Mouse (Mus musculus) adrenal gland, adult (tissue): ENCODE results near the gene Il11ra1.

Experiments used
- DNase-seq, 2 experiments: peaks; one replicate each; pipeline ENCODE4 v3.0.0; 2022 to 2023; ENCODE audit warnings: low spot score in 1 of 2; ENCODE audit not compliant: inconsistent age in 2 of 2

The Il11ra1 gene

DNA sequence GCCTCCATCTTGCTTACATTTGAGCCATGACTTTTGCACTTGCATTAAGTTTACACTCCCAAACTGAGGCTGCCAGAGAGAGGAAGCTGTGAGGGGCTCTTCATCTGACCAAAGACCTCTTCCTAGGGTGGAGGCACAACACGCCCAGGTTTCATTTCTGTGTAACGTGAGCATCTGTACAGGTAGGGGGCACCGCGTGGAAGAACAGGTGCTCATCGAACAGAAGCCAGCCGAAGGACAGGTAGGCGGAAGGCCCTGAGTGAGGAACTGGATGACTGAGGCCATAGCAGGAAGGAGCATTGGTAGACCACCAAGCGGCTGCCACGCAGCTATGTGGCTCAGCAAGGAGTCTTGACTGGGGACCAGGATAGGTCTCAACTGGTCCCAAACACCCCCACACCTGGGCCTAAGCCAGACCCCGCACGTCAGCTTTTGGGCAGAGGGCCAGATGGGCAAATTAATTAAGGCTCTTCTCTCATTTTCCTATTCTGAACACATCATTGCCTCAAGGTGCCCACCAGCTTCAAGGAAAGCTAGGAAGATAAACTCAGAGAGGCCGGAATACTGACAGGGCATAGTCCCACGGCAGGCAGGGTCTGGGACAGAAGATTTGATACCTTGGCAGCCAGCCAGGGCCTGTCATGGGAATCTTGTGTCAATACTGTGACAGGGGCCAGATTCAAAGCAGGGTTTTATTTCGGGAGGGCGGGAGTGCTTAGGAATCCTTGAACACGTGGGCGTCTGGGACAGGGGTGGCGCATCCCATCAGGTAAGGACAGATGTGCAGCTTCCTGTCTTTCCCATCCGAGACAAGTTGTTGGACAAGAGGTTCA is 6.3 kb downstream of the Il11ra1 start:
- DNase-seq, result peak in 1 of 2 experiments; percentile 34

DNA sequence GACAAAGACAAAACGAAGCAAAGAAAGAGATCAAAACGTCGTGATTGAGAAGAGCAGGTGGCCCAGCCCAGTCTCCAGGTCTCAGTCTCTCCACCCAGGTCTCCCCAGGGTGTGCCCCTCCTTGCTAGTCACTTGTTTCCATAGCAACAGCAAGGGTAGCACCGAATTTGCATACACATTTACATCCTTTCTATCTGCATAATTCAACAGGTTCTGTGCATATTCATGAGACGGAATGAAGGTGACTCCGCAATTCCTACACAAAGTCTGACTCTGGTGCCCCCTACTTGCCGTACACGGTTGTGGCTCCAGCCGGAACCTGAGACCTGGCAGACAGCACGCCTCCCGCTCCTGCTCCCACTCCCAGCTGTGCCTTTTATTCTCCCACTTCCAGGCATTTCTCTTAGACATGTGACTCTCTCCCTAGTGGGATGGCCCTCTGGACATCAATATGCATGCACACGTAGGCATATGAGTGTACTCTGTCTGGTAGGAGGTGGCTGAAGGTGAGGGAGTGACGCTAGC is 7.3 kb downstream of the Il11ra1 start:
- peak; percentile 64 to 87 for DNase-seq

DNA sequence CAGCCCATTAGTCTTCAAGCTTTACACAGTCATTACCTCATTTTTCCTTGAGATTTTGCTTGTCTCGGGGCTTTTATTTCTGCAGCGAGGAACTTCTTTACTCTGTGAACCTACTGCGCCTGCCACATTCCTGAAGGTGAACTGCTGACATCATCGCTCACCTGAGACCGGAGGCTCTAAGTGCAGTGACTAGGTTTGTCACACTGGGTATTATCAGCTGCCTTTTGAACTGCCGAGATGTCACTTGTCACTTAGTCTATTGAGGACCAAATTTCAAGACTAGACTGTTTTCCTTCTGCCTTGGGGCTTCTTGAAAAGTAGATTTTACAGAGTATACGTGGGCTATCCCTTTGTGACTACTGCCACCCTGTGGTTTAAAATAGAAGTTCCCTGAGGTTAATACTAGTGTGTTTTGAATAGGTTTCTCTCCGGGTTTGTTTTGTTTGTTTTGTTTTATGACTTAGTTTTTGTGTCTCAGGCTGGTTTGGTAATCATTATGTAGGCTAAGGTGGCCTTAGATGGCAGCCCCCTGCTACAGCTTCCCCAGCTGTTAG is 8.5 kb downstream of the Il11ra1 start:
- DNase-seq, result peak in 1 of 2 experiments; percentile 89

DNA sequence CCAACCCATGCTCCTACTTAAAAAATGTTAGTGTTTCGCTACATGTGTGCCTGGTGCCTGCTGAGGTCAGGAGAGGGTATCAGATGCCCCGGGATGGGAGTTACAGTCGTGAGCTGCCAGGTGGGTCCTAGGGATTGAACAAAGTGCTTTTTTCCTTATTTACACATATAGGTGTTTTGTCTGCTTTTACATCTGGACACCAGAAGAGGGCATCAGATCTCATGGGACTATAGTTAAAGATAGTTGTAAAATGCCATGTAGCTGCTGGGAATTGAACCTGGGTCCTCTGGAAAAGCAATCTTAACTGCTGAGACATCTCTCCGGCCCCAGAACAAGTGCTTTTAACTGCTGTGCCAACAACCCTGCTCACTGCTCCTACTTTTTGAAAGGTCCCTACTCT is 10.4 kb downstream of the Il11ra1 start:
- DNase-seq, result no peak

DNA sequence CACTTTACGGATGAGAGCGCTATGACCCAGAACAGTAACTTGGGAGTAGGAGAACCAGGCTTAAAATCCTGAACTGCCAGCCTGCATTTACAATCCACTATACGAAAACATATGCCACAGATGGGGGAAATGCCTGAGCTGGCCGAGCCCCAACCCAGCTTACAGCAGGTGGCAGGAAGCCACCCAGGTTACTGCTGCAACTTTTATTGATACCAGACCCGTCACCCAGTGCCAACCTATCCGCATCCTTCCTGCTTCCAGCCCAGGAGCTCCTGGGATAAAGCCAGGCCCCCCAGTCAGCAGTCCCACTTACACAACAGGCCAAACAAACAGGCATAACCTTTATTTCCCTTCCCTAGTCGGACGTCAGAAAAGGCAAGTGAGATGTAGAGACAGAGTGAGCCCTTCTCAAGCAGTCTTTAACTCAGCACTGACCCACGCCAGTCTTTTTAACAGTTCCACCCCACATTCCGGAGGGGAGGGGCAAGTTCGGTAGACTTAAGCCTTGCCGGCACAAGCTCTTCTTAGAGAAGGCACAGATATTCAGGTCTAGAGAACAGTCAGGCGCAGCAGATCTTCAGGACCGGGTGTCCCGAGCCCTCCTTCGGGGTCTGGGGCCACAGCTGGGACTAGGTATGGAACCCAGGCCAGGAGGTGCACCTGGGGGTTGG is 12.1 kb downstream of the Il11ra1 start:
- DNase-seq, result no peak

DNA sequence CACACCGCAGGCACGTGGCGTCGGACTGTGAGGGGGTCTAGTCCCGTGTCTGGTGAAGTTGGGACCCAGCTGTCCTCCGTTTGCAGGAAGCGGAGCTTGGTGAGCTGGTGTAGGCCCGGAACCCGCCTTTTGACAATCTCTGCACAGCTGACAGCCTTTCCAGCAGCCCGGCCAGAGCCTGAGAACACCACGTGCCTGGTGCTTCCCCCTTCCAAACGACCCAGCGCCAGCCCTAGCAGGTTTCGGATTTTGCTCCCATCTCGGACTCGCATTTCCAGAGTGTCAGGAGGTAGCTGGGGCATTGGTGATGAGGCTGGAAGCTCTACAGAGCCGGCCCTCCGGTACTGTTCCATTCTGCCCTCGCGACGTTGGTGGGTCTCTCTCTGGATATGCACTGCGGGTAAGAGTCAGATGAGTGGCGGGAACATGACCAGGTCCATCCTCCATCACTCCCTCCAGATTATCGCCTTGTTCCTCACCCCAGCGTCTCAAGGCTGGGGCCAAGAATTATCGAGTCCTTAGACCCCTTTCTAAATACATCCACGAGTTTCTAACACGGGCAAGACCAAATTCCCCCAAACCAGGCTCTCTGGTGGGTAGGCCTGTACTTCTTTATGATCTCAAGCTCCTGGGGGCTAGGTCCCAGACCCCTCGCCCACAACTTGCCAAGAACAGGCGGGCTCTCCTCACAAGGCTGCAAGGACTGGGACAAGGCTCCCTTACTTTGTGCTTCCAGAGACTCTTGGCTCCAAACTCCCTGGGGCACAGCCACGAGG is 12.8 kb downstream of the Il11ra1 start:
- no peak for DNase-seq

DNA sequence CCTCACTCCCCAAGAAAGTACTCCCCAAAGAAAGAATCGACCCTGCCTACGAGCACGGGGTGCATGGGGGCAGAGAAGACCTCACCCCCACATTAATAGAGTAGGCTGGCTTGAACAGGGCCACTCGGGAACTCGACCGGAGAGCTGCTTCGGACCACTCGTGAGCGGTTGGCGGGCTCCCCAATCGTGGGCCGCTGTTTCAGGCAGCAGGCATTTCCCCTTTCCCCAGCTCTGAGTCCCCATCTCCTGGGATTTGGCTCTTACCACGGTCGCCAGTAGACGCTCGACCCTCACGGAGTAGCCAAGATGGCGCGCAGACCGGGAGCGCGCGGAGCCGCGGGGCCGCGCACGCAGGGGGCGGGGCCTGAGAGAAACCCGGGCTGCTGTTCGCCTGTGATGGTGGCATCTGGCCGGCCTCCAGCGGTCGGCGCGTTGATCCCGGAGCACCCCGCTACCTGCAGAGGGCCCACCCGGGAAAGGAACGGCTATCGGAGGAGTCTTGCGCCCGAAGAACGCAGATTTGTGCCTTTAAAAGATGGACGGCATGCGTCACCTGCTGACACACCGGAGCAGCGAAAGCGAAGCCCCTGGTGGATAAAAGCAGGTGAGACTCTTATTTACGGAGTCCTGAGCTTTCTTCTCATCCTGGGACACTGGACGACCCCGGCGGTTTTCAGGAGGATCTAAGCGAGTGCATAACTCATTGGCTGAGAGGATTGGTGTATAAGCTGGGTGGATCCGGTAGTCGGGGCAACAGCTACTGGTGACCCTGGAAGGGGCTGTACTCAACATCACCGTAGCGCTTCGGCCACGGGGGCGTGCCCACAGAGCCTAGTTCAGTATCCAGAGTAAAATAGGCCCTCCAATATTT is 13.6 kb downstream of the Il11ra1 start, which contains the start of gene Rpp25l:
Gene Rpp25l, minus strand, starts transcription at position 338 of the 871 bp plus-strand sequence.
- peak; percentile 87 to 97 for DNase-seq

DNA sequence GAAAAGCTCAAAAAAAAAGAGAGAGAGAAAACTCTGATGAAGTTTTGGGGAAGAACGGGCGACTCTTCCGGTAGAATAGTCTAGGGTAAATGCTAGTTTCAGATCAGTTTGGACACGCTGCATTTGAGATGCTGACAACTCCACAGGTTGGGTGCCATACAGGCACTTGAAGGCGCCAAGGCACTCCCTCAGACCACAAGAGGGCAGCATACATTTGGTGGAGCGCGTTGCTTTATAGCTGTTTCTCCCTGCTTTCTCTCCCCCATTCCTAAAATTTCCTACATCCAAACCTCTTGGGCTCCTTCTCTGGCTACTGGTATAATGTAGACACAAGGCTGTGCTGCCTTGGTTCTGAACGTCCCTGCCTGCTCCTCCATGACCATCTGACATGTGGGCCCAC is 14.5 kb downstream of the Il11ra1 start:
- DNase-seq, result peak; percentile 58 to 86

DNA sequence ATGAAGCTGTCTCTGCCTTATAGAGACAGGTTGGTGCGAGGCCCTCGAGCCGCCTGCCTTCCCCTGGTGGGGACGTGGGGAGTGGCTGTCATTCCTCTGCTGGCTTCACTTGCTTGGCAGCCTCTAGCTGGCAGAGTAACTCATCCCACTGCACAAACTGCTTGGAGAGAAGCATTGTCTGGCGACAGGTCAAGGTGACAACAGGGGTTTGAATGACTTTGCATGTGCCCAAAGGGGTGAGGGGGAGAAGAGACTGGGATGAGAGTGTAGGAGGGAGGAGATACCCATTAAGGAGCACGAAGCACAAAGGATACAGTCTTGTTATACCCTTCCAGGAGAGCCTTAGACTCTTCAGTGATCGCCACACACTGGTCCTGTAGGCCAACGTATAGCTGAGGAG is 15.3 kb downstream of the Il11ra1 start:
- peak in 1 of 2 experiments; percentile 44 for DNase-seq

DNA sequence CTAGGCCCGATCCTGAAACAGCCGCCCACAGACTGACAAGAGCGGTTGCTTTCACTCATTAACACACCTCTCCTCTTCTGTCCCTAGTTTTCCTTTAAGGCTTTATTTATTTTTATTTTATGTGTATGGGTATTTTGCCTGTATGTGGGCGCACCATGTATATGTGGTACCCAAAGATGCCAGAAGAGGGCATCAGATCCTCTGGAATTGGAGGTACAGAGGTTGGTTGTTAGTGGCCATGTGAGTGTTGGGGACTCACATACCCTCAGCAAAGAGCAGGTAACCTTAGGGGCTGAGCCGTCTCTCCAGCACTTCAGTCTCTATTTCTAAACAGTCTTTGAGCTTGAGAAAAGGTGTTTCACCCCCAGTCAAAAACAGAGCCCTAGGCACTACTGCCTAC is 15.8 kb downstream of the Il11ra1 start:
- peak in 1 of 2 experiments; percentile 83 for DNase-seq

DNA sequence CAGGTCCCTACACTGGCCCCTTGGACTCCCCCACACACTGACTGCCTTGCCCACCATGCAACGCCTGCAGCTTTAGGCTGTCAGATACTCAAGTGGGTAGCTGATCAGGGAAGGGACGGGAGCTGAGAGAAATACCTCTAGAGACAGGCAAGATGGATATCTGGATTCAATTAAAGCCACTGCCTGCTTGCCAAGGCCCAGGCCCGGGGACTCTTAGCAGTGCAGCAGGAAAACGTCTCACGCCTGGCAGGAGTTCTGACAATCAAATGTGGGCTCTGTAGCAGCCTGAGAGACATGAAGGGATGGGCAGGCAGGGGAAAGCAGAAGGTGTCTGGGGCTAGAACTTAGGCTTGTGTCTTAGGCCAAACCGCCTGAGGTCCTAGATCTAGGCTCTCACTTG is 17.0 kb downstream of the Il11ra1 start:
- no peak for DNase-seq

DNA sequence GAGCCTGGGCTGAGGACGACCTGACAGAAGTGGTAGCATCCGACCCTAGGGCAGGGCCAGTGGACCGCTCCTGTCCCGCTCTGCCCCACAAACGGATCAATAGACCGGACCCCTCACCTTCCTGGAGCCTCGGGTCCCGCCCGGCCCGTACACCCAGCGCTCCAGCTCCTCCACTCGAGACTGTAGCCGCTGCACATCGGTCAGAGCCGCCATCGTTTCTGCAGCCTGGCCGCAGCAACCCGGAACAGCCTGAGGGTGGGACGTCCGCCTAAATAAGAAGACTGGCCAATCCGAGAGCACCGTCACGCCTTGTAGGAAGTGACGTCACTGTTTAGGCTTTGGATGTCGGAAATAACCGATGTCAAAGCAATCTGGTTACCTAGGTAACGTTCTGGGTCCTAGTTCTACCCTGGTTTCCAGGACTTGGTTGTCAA is 23.1 kb downstream of the Il11ra1 start, which contains the start of gene Dctn3:
Gene Dctn3, minus strand, starts transcription at position 253 of the 434 bp plus-strand sequence.
- peak; percentile 91 to 96 for DNase-seq

DNA sequence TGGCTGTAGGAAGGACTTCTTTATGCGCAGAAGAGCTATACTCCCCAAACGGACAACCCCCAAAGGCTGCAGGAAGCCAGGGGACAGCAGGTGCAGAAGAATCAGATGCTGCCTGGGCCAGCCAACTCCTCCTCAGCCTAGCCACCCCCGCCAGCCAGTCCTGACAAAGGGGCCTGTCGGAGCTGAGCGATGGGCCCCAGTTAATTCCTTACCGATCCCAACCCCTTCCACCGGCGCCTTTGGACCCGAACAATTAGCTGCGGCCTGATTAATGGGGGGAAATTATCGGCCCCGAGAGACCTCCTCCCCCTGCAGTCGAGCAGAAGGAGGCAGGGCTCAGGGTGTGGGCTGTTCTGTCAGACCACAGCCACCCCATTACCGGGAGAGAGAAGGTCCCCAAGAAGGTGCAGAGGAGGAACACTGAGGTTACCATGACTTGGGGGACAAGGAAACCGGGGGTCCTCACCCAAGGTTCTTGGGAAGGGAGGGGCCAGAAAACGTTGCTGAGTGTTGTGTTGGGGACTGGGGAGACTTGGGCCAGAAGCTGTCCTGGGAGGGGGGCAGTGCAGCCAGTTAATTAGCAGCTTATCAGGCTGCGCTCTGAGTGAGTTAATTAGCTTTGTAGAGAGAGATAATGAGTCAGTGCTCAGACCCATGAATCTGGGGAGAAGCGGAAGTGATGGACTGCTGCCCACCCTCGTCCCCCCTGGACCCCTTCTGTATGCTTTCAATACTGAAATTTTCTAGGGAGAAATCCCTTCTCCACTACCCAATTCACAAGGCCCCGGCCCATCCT is 27.2 kb downstream of the Il11ra1 start:
- DNase-seq, result no peak

DNA sequence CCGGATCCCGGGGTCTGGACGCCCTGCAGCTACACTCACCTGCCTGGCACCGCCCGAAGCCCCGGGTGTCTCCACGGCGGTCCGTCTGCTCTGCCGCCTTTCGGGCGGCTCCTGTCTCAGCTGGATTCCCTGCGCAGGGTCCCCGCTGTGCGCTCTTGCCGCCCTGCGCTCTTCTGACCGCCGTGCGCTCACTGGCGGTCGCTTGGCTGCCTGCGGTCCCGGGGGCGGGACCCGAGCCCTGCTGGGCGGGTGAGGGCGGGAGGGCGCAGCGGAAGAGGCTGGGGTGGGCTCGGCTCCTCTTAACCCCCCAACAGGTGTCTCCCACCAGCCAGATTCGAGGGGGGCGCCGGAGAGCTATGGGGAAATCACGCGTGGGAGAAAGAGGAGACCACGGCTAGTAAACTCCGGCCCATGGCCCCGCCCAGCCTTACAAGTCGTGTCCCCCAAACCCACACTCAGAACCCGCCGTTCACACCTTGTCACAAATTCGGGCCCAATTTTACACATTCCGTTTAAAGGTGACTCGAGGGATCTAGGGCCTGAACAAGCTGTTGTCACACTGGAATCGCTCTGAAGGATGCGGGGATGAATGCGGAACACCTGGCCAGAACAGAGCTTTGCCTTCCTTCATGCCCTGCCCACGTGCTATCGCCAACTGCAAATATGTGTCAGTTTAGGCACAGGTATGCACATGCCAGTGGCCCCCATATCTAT is 31.4 kb downstream of the Il11ra1 start, which contains the start of gene Arid3c:
Gene Arid3c, minus strand, starts transcription at position 91 of the 714 bp plus-strand sequence.
- DNase-seq, result no peak

DNA sequence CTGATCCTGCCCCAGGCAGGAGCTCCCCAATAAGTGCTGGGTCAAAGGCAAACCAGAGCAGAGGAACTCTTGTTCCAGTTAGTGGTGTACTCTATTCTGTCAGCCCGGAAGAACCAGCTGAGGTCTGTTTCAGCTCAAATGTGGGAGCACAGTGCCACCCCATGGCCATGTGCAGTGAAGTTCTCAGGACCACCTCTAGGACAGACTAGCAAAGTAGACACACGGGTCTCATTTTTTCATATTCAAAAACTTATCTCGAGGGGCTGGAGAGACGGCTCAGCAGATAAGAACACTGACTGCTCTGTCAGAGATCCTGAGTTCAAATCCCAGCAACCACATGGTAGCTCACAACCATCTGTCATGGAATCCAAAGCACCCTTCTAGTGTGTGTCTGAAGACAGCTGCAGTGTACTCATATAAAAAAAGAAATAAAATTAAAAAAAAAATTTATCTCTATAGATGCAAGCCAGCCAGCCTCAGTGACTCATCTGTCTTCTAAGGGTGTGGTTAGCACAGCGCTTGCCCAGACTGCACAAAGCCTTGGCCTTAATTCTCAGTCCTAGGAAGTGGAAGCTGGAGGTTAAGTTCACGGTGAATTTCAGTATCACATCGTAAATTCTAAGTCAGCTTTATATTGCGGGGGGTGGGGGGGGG is 37.9 kb downstream of the Il11ra1 start:
- DNase-seq, result peak; percentile 77 to 90

DNA sequence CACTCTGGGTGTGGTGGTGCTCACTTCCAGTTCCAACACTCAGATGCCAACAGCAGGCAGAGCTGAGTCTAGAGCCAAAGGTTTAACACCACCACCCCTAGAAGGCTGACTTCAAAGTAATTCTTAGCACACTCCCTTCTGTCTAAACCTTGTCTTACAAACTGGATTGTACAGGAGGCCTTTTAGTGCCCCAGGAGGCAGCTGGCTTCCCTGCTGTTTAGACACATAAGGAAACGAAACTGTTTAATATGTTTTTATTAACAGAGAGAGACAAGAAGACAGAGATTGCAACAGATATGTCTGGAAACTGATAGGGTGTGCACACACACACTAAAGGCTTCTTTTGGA is 38.4 kb downstream of the Il11ra1 start:
- DNase-seq, result peak in 1 of 2 experiments; percentile 63

DNA sequence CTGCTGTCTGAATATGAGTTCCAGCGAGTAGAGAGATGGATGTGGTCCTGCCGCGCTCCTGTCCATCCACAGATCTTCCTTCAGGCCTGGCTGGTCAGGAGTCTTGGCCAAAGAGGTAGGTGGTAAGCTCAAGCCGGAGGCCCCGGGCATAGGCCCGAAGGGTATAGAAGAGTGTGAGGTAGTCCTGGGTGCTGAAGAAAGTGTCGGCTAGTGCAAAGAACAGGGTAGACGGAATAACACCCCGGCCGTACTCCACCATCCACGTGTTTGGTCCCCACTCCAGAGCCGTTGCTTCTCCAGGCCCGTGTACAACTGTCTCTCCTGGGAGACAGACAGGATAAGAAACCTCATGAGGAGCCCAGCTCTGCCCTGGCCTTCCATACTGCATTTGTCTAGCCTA is 39.5 kb downstream of the Il11ra1 start:
- no peak for DNase-seq
